Mouse (Mus musculus): Measurements from ENCODE around the gene Drd2. TPM values are rescaled to one million over a fixed set of nuclear protein-coding genes. Genes with fewer than 3 reads are reported as not detected.

Gene Drd2
- polyA plus RNA-seq, 3 experiments from 2014 or later, result not detected

DNA sequence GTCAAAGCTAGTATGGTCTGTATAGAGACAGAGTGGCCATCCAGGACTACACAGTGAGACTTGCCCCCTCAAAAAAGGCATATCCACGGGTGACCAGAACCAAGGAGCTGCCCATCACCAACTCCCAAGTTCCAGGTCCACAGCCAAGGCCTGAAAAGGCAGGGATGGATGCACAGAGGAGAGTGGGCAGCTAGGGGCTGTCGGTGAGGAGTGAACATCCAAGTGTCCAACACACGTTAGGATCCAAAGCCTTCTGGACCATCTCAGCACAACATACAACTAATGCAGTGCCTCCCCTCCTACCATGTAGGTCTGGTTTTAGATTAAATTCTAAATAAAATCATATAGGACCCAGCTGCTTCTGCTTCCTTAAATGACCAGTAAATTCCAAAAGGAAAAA, 115.7 kb downstream of the Drd2 start:
- ATAC-seq, result no peak

Other genes starting within 250 kb of the Drd2 start
- not detected for gene Gm4894, start 90.1 kb upstream of the Drd2 start, polyA plus RNA-seq (2017; shearing (Covaris generic))
- not detected for gene Ankk1, start 86.4 kb downstream of the Drd2 start, polyA plus RNA-seq (2017; shearing (Covaris generic))
- not detected for gene Ttc12, start 145.6 kb downstream of the Drd2 start, polyA plus RNA-seq (2017; shearing (Covaris generic))